Mouse (Mus musculus): ENCODE measurements around the gene Ush1c.
"Not testable (repeated sequence)": the region's sequence is repeated elsewhere in the genome, so short reads cannot be mapped to it uniquely, and the experiment has no call there.

DNA sequence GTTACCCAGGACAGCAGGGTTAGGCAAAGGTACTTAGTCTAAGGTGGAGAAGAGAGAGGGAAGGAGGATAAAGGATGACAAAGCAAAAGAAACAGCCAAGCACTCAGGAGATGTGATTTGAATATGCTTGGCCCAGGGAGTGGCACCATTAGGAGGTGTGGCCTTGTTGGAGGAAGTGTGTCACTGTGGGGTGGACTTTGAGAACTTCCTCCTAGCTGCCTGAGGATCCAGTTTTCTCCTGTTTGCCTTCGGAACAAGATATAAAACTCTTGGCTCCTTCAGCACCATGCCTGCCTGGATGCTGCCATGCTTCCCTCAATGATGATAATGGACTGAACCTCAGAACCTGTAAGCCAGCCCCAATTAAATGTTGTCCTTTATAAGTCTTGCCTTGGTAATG lies 69.3 kb downstream of the Ush1c start:
- TF ChIP-seq POLR2A (IDR thresholded peaks at IDR 0.05; ENCODE audit: low read depth, low read length); CTCF (IDR thresholded peaks at IDR 0.05; ENCODE audit: extremely low read depth, insufficient read depth, insufficient read length, insufficient replicate concordance): not testable (repeated sequence)
